In genomic region chr9:60590871-60591624, GRCm38 (mm10) we compare ENCODE assay signal across 18 mouse cellular contexts.
DNase-seq lines count a peak whose midpoint lies in the region; ATAC-seq and TF ChIP-seq lines count a peak whose summit lies in the region.
"Had no signal": no experiment of that assay in that cellular context is flagged by ENCODE, and none has a peak within 500 bp of the region (broad histone marks: within the 10 kb centered on the region; RNA-seq: fewer than 3 reads in every experiment).

No protein-coding gene starts in this region.

- 92% methylated on average over 8 of the region's 8 CpGs for WGBS in kidney, adult 2 months
- WGBS in lung, postnatal 0 days, result 93% methylated on average over 8 of the region's 8 CpGs
- WGBS in lung, adult 2 months, result 96% methylated on average over 8 of the region's 8 CpGs

- no peaks in the 10 kb centered on the region for H3K36me3 ChIP-seq in kidney, adult 2 months (ENCODE audit: control insufficient read depth, insufficient read depth, low read length)
- H3K36me3 ChIP-seq in lung, postnatal 0 days (ENCODE audit: insufficient read depth, low read length), result no peaks in the 10 kb centered on the region
- no peaks in the 10 kb centered on the region for H3K36me3 ChIP-seq in splenic B cell, adult 2 months (ENCODE audit: control insufficient read depth, insufficient read depth, low read length, poor library complexity, severe bottlenecking)
- H3K36me3 ChIP-seq: liver, embryonic 15.5 days had no signal

- TF ChIP-seq EP300 in lung, postnatal 0 days (IDR thresholded peaks at IDR 0.05), result no peak

- no peak overlapping the region for H3K4me2 ChIP-seq in lung, postnatal 0 days (replicated peaks; ENCODE audit: low read depth, low read length)
- H3K4me2 ChIP-seq: embryonic facial prominence, embryonic 13.5 days; forebrain, embryonic 15.5 days; heart, embryonic 12.5 days; hindbrain, embryonic 14.5 days; limb, embryonic 12.5 days; liver, embryonic 15.5 days had no signal

- no peak overlapping the region for H3K9ac ChIP-seq in lung, postnatal 0 days (replicated peaks; ENCODE audit: low read depth)
- H3K9ac ChIP-seq: embryonic facial prominence, embryonic 13.5 days; forebrain, embryonic 15.5 days; heart, embryonic 12.5 days; hindbrain, embryonic 14.5 days; limb, embryonic 12.5 days; liver, embryonic 15.5 days had no signal

- H3K4me1 ChIP-seq in kidney, adult 2 months (ENCODE audit: control insufficient read depth, insufficient read depth, low read length), result no peaks in the 10 kb centered on the region
- H3K4me1 ChIP-seq in lung, postnatal 0 days (ENCODE audit: insufficient read depth, low read depth, low read length), result no peaks in the 10 kb centered on the region
- H3K4me1 ChIP-seq in lung, adult 2 months (ENCODE audit: control insufficient read depth, insufficient read depth, low read length), result no peaks in the 10 kb centered on the region; the same call in 1 of the 2 replicates
- H3K4me1 ChIP-seq: embryonic facial prominence, embryonic 13.5 days; forebrain, embryonic 15.5 days; heart, embryonic 12.5 days; limb, embryonic 12.5 days; liver, embryonic 15.5 days had no signal

- no peaks in the 10 kb centered on the region for H3K9me3 ChIP-seq in lung, postnatal 0 days (ENCODE audit: low read length)
- H3K9me3 ChIP-seq: embryonic facial prominence, embryonic 13.5 days; forebrain, embryonic 15.5 days; limb, embryonic 12.5 days; liver, embryonic 15.5 days had no signal

- peak; percentile 29 to 46 for DNase-seq in cerebellum, postnatal 10 days
- DNase-seq in cerebellum, postnatal 36 days, result no peak
- peak; percentile 6 for DNase-seq in kidney, adult 2 months
- no peak for DNase-seq in kidney, postnatal 25 days
- no peak for DNase-seq in lung, postnatal 0 days (ENCODE audit: low spot score)
- DNase-seq in lung, adult 2 months, result no peak
- DNase-seq in splenic B cell, adult 2 months (ENCODE audit: low read depth, low spot score), result peak; percentile 18
- no peak for DNase-seq in urinary bladder, adult 18-20 months (ENCODE audit: low spot score in 2 of 2)
- DNase-seq: cerebellum, adult 9-10 months; kidney, adult 18-20 months; kidney, postnatal 14 days; thymus, postnatal 14 days had no signal

- no peak for TF ChIP-seq POLR2A in kidney, adult 2 months (IDR thresholded peaks at IDR 0.05; ENCODE audit: low read depth, low read length)
- no peak for TF ChIP-seq POLR2A in lung, adult 2 months (IDR thresholded peaks at IDR 0.05; ENCODE audit: borderline replicate concordance, extremely low read depth, low read depth, low read length)

- H3K4me3 ChIP-seq in kidney, adult 2 months (ENCODE audit: insufficient read depth, low read depth, low read length), result no peak overlapping the region
- no peak overlapping the region for H3K4me3 ChIP-seq in lung, postnatal 0 days (ENCODE audit: low read depth, low read length)
- H3K4me3 ChIP-seq in lung, adult 2 months (replicated peaks; ENCODE audit: extremely low read depth, low read depth, low read length), result no peak overlapping the region
- H3K4me3 ChIP-seq: embryonic facial prominence, embryonic 13.5 days; forebrain, embryonic 15.5 days; heart, embryonic 12.5 days; limb, embryonic 12.5 days; liver, embryonic 15.5 days had no signal

- TF ChIP-seq CTCF in kidney, adult 2 months (conservative IDR thresholded peaks at IDR 0.05; ENCODE audit: insufficient read depth, insufficient read length, low read depth, low read length), result no peak
- peak; percentile 34 for TF ChIP-seq CTCF in lung, postnatal 0 days (IDR thresholded peaks at IDR 0.05)
- no peak for TF ChIP-seq CTCF in lung, adult 2 months (IDR thresholded peaks at IDR 0.05; ENCODE audit: insufficient read depth, low read length)

- no peak for ATAC-seq in lung, postnatal 0 days
- ATAC-seq: forebrain, embryonic 15.5 days had no signal

- H3K27ac ChIP-seq in kidney, adult 2 months (ENCODE audit: insufficient read depth, low read depth, low read length), result no peak overlapping the region
- H3K27ac ChIP-seq in lung, postnatal 0 days (ENCODE audit: low read length), result no peak overlapping the region
- H3K27ac ChIP-seq: embryonic facial prominence, embryonic 13.5 days; forebrain, embryonic 15.5 days; hindbrain, embryonic 14.5 days; limb, embryonic 12.5 days; liver, embryonic 15.5 days had no signal

- no peaks in the 10 kb centered on the region for H3K27me3 ChIP-seq in kidney, adult 2 months (replicated peaks; ENCODE audit: control insufficient read depth, insufficient read depth, low read length)
- H3K27me3 ChIP-seq in lung, postnatal 0 days (replicated peaks; ENCODE audit: insufficient read depth, low read length), result no peaks in the 10 kb centered on the region
- no peaks in the 10 kb centered on the region for H3K27me3 ChIP-seq in splenic B cell, adult 2 months (ENCODE audit: control insufficient read depth, insufficient read depth, low read length, poor library complexity, severe bottlenecking)
- H3K27me3 ChIP-seq: embryonic facial prominence, embryonic 13.5 days; forebrain, embryonic 15.5 days; heart, embryonic 12.5 days; limb, embryonic 12.5 days; liver, embryonic 15.5 days had no signal

Comparison
In these comparisons a context has a peak if more than half of its experiments do, and no peak if none do; other contexts are left out.
1. DNase-seq: peak in cerebellum, postnatal 10 days (2 of 2), kidney, adult 2 months (single experiment) and splenic B cell, adult 2 months (single experiment); none in cerebellum, postnatal 36 days (0 of 2), kidney, postnatal 25 days (0 of 2), lung, postnatal 0 days (single experiment), lung, adult 2 months (single experiment) and urinary bladder, adult 18-20 months (0 of 2).